Mouse (Mus musculus) monocyte, adult 2 months (primary cell): ENCODE measurements at regions not wholly inside any gene's neighbourhood (a gene's known extent, or its start where the extent isn't known, plus 50 kb on each side); places are given as distances from the start of the nearest gene placed in this dataset.

Source experiments
- DNase-seq, 2 experiments: peaks; one replicate each; pipeline ENCODE4 v3.0.0; 2022; ENCODE audit warnings: low spot score in 2 of 2, low read depth in 1 of 2

DNA sequence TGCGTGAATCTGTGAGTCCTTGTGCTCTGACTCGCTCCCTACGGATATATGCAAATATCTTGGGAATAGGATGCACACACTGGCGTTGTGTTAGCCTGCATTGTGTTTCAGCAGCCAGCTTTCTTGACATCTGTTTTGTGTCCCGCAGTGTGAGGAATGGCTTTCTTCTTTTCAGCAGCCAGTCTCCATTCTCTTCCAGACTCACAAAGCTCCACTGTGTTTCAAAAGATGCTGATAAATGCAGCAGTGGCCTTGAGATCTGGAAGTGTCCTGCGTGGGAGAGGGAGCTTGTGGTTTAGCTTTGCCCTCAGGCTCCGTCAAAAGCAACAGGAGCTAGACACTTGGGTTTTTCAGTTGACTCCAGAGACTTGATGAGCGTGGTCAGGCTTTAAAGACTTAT lies 188.9 kb upstream of the Fat4 start:
- DNase-seq = no peak

DNA sequence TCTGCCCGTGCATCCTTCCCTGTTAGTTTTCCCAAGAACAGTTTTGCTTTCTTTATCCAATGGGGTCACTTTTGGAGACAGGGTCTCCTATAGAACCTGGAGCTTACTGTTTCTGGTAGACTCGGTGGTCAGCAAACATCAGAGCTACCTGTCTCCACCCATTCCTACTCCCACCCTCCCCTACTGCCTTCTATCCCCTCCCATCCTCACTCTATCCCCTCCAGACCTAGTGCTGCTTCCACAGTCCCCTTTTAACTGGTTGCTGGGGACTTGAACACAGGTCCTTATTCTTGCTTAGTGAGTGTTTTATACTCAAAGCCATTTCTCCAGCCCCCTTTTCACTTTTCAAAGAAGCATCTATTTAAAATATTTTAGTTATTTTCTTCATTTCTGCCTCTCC lies 189.4 kb upstream of the Fat4 start:
- no peak for DNase-seq

DNA sequence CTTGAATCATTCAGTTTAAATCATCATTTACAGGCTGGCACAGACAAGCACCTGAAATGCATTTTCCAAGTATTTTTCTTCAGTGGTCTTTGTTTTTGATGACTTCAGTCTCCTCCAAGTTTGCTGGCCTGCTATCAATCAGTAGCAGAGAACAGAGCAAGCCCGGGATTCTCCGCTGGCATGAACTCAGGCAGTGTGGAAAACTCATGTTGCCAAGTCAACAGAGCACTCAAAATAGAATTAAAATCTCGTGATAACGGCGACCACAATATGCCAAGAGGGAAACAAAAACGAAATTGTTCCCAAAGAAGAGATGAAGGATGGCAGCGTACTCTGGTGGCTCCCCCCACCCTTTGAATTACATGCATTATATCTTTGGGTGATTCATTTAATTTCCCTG lies 190.9 kb upstream of the Fat4 start:
- no peak for DNase-seq

GRCm38 (mm10) chr3:38692768-38693167 lies 194.0 kb upstream of the Fat4 start:
- DNase-seq = no peak

DNA sequence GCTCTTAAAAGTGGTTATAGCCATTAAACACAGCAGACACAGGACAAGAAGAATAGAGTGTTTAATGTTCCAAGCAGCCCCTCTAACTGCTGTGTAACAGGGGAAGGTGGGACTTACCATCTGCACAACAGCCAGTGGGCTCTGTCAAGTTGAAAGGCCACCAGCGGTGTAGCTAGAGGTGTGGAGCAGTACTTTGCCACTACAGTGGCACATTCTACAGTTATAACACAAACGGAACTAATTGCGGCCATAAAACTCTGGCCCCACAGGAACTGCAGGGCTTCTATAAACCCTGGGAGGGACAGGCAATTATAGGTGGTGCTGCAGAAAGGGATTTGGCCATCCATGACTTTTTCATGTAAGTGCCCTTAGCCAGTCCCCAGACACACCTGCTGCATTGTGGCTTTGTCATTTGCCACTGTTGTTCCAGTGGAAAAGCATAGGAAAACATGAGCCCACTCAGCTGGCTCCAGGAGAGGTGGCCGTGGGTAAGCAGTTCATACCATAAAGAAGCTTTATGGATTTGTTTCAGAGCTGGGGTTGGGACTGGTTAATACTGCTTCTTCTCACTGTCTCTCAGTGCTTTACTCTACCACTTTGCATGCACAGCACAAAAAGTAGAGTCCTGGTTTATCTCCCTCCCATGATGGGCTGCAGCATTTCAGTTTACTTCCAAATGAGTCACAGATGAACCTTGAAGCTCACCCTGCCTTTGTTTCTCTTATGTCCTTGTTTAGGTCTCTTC lies 199.8 kb upstream of the Ankrd50 start:
- no peak for DNase-seq

DNA sequence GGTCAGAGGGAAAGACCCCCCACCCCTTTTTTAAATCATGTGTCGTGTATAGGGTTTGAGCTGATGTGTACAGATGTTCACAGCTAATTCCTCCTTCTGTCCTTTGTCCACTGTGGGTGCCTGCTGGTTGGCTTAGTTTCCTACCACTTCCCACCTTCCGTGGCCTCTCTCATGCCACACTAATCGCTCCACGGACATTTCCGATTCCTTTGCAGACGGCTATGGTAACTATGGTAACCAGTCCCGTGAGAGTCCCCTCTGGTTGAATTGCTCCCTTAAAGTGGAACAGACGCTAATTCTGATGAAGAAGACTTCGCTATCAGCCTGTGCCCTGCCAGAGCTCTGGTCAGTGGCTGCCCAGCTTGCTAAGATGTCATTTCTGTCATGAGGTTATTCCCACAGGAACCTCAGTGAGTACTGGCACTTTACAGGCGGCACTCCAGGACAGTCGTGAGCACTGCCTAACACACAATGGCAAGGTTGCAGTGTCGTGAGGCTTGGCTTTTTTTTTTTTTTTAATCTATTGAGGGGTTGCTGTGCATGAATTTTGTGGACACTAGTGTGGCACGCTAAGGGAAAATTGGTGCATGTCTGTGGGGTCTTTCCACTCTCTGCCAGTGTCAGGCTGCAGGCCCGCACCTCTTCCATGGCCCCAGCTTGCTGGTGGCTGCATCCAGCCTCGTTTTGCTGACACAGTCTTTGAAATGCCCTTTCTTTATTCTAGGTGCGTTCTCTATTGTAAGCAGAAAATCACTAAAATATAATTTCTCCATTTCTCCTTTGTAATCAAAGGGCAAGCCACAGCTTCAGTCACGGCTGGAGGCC lies 179.2 kb upstream of the Ankrd50 start:
- no peak for DNase-seq

DNA sequence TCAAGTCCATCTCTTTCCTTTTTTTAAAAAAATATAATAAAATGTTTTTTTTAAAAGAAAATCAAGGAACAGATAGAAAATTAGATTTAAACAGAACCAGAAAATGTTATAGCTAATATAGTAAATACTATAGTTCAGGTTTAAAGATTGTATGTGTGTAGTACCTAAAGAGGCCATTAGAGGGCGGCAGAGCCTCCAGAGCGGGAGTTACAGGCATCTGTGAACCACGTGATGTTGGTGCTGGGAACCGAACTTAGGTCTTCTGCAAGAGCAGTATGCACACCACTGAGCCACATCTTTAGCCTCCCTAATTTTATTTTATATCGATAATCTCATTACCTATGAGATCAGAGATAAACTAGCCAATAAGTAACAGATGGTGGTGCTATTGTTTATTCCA lies 178.4 kb upstream of the Ankrd50 start:
- no peak for DNase-seq

- DNase-seq = no peak
Measured at GRCm38 (mm10) chr3:38656790-38657189, 172.1 kb upstream of the Ankrd50 start.

DNA sequence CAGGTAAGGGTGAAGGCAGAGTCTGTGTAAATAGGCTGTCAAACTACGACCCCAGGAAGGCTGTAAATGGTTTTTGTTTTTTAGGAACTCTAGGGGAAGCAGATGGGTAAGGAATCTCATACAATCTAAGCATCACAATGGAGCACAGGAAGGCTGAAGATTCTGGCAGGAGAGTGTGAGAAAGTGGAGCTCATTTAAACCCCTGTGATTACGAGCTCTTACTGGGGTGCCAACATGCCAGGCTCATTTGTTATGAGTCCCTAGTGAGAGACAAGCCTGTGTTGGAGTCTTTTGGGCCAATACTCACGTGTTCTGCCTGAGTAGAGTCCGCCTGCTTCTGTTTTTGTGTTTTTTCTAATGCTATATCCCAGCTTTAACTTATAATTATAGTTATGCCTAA lies 169.3 kb upstream of the Ankrd50 start:
- DNase-seq = no peak

GRCm38 (mm10) chr3:38652985-38653685 lies 168.5 kb upstream of the Ankrd50 start:
- no peak for DNase-seq

GRCm38 (mm10) chr3:38650176-38650575 lies 165.5 kb upstream of the Ankrd50 start:
- no peak for DNase-seq

DNA sequence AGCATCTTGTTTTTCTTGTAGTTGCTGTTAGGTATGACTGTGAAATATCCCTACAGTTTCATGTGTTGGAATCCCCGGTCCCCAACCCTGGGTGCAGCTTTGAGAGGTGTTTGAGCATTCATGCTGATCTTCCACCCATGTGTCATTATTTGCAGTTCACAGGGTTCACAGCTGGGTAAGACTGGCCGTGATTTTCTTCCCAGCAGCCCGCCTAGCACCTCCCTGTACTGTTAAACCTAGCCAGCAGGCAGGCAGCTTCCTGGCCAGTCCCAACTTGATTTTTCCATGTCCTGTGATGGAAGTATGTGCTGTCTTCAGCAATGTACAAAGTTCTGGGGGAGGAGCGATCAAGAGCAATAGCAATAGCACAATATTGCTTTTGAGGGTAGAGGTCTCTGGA lies 164.0 kb upstream of the Ankrd50 start:
- no peak for DNase-seq

GRCm38 (mm10) chr3:38647737-38648330 lies 163.2 kb upstream of the Ankrd50 start:
- no peak for DNase-seq

DNA sequence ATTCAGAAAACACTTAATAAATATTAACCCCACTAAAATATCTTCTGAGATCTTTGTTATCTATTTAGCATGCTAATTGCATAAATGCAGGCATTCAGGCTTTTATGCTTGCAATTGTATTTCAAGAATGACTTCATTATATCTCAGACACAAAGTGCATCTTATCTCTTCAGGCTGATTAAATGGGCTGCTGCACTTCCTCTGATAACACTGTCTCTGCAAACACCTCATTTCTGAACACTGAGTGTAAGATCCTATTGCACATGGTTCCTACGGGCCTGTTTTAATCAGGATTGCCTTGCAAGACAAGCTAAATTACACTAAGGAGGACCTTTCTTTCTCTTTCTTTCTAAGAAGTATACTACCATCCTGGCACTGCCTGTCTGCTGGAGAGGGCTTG lies 157.1 kb upstream of the Ankrd50 start:
- no peak for DNase-seq

GRCm38 (mm10) chr3:38636806-38637205 lies 152.2 kb upstream of the Ankrd50 start:
- no peak for DNase-seq

- no peak for DNase-seq
Measured at GRCm38 (mm10) chr3:38633347-38633746, 148.7 kb upstream of the Ankrd50 start.

- no peak for DNase-seq
Measured at GRCm38 (mm10) chr3:38625575-38626184, 141.0 kb upstream of the Ankrd50 start.

DNA sequence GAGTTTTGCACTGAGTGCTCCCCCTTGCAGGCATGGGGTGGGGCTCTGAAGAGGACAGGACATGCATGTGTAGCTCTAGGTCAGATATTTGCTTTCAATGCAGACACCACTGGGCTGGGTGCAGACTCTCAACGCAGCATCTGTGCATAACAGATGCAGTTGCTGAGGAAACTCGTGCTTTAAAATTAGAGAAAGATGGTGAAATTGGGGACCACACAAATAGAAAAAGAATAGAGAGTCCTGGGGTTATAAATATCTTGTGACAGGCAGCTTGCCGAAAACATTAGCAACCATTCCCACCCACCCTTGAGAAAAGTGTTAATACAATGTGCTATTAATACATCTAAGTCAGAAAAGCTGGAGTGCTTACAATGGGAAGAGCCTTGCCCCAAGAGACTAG lies 133.3 kb upstream of the Ankrd50 start:
- no peak for DNase-seq

GRCm38 (mm10) chr3:38617217-38617616 lies 132.6 kb upstream of the Ankrd50 start:
- no peak for DNase-seq

GRCm38 (mm10) chr3:38613706-38614105 lies 129.1 kb upstream of the Ankrd50 start:
- DNase-seq = no peak

GRCm38 (mm10) chr3:38591531-38591930 lies 106.9 kb upstream of the Ankrd50 start:
- no peak for DNase-seq
